Mouse (Mus musculus) monocyte, adult 5-6 weeks (primary cell): ENCODE measurements around the gene Rad51b. TPM values are rescaled to one million over a fixed set of nuclear protein-coding genes. Genes with fewer than 3 reads are reported as not detected.

Source experiments
- ATAC-seq: fragments of 153-309, 156-312 bp; replicated peaks from 2 replicates; pipeline ENCODE4 v1.8.0; 2017; ENCODE audit warnings: mild to moderate bottlenecking; ENCODE audit not compliant: low TSS enrichment, insufficient number of reproducible peaks, severe bottlenecking, poor library complexity, low FRiP score
- total RNA-seq: library from RNA; stranded (forward); fragments of 200-1000, 200-491, 200-594 nt; gene quantifications from 3 replicates; pipeline ENCODE4 v1.2.3, GENCODE M21; 2017

Gene Rad51b
- total RNA-seq, 1 experiment from 2014 or later: not detected

DNA sequence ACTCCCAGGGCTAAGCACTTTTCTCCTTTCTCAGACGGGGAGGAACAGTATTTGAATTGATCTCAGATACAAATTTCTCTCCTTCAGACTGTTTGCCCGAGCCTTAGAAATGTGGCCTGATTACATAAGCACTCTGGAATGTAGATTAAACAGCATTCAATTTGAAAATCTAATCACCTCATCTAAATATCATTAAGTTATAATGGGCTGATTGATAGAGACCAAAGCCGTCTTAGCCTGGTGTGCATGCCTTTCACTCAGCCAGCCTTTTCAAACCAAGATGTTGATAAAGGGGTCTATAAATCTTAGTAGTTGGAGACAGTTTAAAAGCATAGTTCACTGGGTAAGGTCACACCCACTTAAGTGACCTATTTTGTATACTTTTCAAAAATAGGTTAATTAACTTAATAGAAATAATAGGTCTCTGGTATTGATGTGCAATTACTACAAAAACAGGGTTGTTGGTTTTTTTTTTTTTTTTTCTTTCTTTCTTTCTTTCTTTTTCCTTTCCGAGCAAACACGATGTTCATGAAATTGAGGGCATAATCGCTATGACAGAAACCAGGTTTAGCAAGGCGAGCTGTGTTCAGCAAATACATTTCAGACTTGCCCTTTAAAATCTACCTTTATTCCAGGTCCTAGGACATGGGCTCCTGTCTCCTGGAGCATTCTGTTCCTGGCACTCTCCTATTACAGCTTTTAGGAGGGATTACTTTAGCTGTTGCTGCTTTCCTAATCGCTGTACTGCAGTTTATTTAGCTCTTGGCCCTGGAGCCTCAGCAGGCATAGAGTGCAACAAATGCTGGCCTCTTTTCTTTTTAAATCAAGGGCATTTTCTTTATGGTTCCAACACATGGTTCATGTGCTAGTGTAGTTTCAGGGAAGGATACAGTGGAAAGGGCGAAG is 238.7 kb downstream of the Rad51b start:
- no peak for ATAC-seq

DNA sequence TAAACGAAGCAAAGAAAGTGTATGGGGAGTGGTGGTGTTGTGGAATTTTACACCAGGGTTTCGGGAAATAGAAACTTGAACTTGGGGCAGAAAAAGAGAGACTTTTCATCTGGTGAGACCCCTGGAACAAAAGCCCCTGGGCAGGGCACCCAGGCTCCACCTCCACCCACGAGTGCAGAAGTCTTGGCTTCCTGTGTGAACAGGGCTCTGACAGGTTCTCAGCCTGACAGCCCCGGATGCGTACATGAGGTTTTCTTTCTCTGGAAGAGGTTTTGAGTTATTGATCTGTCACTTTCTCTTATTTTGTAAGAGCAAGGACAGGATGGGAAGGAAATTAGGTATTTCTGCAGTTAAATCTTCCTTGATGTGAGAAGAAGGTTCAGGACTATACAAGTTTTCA is 243.1 kb downstream of the Rad51b start:
- ATAC-seq: no peak

DNA sequence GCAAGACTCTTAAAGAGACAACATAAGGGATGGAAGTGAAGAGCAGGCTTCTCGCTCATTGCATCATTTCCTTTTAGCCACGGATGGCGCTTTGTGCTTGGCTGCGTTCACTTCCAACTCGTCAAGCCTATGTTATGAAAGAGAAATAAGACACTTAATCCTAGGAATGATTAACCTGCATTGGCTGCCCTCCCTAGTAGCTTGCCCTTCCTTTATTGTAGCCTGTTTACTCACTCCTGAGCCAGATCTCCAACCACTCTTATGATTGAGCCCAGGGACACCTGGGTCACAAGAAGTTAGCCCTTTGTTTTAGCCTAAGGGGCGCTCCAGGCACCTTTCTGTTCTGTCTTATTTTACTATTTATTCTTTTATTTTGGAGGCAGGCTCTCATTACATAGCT is 244.5 kb downstream of the Rad51b start:
- ATAC-seq: no peak

DNA sequence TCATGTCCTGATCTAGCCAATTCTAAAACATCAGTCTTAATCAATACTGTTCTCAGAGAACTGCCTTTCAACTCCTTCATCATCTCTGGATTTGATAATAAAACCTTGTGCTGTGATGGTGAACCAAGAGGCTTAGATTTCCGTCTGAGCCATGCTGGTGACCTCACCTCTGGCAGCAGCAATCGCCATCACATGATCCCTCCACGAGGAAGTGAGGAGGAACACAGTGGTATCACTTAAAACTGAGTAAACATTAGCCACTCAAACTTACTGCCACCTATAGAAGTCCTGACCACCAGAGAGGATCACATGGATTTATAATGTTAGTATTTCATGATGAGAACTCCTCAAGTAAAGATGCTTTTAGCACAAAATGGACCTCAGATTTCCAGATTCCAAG is 248.0 kb downstream of the Rad51b start:
- ATAC-seq: no peak

DNA sequence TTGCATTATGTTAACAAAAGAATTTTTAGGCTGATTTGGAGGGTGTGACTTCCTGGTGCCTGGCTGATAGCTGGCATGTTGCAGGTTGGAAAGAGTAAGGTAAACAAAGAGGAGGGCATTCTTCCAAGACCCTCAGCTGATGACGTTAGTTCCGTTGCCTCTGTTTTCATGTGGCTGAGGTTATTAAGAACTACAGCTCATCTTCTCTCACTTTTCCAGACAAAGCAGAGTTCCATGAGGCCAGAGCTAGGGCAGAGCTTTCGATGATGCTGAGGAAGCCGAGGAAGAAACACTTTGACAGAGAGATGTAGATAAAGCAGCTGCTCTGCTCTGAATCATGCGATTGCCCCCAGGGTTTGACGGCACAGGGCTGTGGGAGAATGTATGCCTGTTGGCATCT is 250.5 kb downstream of the Rad51b start:
- ATAC-seq: no peak

DNA sequence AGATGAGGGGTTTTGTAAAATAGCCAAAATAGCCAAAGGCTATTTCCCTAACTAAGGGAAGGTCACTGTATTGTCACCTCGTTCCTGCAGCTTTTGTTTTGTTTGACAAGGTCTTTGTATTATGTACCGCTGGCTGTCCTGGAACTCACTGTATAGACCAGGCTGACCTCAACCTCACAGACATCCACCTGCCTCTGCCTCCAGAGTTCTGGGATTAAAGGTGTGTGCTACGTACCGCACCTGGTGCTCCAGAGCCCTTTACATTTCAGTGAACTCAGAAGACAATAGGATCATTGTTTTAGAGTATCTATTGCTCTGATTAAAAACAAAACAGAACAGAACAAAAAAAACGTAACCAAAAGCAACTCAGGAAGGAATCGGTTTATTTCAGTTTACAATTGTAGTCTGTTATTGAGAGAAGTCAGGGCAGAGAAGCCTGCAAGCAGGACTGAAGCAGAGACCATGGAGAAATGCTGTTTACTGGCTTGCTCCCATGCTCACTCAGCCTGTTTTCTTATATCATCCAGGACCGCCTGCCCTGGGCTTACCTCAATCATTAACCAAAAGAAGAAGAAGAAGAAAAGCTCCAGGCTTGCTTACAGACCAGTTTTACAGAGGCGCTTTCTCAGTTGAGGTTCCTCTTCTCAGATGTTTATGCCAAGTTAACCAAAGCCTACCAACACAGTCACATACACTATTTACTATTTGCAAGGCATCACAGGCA is 251.7 kb downstream of the Rad51b start:
- ATAC-seq: no peak

DNA sequence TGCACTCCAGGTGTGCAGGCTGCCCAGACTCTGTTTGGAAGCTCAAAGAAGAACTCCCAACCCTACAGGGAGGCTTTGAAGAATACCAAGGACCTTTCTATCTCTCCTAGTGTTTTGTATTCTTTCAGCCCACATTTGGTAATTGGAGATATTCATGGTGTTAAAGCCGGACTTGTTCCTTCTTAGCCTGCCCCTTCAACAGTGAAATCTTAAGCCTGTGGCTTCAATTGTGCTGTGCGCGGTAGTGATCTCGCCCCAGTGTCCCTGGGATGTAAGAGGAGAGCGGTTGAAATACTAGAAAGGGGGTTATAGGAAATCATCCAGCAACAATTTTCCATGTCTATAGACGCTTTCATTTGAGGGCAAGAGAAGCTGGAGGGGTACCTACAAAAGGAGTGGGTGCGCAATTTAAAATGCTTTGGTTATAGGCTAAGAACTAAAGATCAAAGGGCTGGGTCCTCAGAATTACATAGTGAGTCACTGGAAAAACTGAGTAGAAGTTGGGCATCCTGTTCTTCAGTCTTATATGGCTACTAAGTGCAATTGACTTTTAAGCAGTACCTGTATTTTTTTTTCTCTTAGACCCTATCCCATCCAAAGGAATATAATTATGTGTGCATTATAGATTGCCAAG is 253.1 kb downstream of the Rad51b start:
- no peak for ATAC-seq

DNA sequence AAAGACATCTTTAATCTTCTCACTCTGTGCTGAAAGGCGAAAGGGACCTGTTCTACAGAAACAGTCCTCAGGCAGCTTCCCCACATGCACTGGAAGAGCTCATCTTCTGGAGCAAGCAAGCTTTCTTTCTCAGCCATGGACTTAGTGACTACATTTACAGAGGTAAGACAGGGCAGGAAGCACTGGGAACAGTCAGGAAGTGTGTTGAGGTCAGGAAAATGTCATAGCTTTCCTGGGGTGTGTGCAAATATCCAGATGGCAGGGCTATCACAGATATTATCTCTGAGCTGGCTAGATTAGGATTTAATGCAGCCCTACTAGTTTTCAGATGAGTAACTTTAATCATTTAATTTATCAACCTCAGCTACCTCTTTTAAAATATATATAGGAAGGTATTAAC is 254.2 kb downstream of the Rad51b start:
- no peak for ATAC-seq

DNA sequence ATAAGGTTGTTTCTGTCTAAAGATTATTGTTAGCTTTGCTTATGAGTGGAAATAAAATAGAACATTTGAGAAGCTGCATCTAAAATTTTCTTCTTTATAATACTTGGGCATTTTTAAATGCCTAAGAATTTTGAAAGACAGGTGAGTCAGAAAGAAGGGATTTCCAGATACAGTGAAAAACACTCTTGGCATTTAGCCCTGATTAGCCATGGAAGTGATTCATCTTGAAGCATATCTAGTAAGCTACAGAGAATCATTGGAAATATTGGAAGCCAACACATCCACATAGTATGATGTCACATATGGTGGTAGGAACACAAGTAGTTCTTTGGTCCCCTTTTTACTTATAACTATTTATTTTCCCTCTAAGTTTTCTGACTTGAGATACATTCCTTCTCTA is 256.0 kb downstream of the Rad51b start:
- ATAC-seq: no peak

DNA sequence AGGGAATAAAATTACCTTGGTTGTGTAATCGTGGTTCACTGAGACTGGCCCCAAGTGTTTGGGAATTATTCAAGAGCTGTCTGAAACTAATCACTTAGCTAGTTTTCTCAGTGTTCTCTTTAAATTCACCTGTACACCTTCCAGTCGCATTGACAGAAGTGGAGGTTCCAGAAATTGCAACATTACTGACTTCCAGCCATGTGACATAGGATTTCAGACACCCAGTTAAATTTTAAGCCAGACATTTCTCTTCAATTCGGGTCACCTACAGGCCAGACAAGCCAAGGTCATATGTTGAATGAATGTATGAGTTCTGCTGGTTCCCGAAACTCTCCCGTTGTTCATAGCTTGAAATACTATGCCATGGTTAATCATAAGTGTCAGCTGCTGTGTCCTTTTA is 260.8 kb downstream of the Rad51b start:
- no peak for ATAC-seq

DNA sequence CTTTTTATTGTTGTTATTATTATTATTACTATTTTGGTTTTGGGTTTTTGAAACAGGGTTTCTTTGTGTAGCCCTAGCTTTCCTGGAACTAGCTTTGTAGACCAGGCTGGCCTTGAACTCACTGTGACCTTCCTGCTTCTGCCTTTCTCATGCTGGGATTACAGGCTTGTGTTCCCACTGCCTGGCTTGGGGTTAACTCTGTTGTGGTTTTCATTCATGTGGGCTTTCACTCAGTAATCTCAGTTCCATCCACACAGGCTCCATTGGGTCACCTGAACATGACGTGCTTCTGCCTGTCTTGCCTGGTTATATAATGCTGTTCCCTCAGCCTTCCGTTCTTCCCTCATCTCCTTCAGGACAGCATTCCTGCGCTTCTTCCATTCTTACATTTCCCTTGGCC is 261.6 kb downstream of the Rad51b start:
- ATAC-seq: no peak

DNA sequence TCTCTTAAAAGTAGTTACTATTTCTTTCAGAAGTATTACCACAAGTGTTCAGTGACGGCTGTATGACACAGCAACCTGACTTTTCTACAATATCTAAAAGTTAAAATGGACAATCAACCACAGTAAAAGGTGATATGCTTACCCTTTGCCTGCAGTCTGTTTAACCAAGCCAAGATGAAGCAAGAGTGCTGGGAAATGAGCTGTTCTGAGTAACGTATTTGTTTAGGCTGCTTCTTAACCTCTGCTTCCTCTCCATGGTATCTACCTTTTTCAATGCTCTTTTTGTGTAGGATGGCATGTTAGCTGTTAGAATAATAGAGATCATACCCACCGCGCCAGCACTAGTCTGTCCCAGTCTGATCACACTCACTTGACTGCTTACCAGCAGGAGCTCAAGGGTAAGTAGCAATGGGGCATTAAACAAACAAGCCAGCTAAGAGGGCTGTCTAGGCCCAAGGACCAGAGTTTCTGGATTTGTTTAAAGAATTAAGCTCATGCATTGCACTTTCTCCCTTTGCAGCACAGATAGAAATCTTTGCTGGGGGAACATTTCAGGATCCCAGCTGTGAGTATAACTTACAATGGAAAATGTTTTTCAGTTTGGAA is 262.4 kb downstream of the Rad51b start:
- ATAC-seq: no peak

DNA sequence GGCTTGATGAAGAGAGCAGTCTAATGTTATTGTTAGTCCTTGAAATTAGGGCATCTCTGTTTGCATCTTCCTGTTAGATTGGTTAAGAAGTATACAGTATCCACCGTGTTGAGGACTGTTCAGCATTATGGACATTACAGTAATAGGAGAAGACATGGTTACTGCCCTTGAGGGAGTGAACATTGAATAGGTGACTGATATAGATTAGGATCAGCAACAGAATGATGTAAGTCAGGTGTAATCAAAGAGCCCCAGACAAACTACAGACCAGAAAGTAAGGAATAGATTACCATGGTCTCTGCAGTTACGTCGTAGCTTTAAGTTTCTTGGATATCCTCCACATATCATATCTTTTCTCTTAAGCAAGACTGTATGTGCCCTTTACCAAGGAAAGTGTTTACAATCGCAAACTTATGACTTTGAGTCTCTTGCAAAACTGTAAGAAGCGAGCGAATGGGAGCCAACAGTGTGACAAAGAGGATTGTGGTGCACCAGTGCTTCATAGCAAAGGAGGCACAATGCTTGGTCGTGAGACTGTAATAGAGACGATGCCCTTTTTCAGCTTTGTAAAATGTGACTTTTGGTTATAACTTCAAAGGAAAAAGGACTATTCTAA is 263.1 kb downstream of the Rad51b start:
- no peak for ATAC-seq

DNA sequence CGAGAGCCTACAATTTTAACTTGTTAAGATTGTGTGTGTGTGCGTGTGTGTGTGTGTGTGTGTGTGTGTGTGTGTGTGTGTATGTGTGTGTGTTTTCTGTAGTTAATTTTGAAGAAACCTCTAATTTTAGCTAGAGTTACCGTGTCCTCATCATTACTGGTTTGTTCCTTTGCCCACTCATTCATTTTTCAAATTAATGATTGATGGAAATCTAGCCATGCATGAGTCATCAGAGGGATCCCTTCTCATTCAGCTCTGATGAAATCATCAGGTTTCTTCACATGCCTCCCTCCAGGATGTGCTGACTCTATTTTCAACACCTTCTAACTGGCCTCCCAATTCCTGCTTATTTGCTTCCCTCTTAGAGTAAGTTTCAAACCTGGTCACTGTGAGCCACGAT is 263.8 kb downstream of the Rad51b start:
- ATAC-seq: no peak

DNA sequence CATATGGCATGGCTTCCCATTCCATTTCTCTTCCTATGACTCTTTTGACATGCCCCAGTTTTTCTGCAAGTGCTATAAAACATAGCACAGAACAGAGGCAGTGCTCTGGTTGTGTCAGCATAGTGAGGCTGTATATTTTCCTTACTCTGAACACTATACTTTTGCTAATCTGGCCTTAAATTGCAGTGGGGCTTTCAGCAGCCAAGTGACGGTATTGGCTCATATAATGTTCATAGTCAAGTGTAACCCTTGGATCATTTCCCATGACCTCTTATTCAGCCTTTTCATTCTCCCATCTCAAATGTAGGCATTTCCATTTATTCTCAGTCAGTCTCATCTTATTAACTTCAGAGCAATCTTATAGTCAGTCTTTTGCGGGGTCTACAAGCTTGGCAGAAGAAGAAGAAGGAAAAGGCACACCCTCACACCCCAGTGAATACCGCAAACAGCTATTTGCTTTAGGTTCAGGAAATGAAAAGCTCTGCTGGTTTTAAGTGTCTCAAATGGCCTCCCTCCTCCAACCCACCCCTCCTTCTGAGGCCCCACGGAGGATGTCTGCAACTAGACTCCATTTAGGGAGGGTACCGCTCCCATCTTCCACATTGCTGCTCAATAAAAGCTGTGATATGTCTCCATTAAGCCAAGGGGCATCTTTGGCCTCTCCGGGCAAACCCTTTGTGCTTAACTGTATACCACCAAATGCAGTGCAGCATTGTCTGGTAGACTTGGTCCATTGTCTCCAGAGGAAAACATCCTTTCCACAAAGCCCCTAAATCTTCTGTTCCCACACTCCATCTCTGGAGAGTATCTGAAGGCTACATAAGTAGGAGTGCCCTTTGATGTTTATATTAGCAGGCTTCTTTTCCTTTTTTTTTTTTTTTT is 277.3 kb downstream of the Rad51b start:
- ATAC-seq: no peak

DNA sequence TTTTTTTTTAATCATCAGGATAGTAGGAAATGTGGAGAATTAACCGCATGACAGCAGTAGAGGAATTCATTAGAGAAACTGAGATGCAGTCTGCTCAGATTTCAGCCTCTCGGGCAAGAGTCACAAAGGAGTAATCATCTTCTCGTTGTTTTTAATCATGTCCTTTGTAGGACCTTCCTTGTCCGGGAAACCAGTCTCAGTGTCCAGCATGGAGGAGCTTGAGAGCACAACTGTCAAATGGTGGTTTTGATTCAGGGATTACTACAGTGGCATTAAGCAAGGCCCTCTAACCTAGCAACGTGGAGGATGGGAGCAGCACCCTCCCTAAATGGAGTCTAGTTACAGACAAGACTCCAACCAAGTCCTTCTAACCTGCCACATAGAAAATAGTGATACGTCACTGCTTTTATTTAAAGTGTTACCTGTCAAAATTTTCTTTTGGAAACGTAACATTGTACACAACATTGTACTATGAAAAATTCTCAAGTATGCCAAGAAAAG is 278.0 kb downstream of the Rad51b start:
- ATAC-seq: no peak

DNA sequence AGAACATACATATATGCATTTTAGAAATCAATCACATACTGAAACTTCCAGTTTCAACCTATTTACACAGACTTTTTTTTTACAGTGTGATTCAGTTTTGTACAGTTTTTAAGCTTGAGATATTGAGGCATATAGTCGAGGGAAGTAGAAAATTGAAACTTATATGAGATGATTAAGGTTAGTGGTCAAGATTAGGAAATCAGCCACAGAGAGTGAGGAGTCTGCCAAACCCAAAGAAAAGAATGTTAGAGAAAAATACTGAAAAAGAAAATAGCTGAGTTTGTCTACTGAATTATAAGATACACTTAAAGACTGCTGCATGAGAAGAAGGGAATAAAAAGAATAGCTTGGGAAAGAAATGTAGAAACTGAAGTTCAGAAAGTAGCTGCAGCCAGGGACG is 280.4 kb downstream of the Rad51b start:
- no peak for ATAC-seq

DNA sequence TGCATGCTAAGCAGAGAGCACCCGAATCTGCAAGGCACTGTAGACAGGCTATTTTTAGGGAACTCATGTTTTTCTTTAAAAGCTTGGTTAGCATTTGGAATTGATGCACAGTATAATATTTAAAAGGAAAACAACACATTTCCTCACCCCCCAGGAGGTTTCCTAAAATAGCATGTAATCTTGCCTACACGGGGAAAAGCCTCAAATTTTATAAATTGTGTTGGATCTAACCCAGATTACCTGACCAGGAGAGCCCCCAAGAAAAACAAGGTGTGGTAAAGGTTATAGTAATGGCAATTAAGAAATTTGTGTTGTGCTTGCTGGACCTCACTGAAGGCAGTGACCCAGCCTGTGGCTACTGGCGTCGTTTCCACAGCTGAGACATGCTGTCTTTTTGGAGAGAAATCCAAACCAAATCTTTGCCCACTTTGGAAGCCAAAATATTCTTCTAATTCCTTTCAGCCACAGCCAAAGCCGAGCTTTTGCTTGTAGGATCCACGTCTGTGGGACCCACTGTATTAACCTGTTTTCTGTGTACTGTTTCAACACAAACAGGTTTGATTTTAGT is 282.0 kb downstream of the Rad51b start:
- ATAC-seq: no peak
